8 mouse cellular contexts compared by ENCODE assay signal in the genomic region with DNA sequence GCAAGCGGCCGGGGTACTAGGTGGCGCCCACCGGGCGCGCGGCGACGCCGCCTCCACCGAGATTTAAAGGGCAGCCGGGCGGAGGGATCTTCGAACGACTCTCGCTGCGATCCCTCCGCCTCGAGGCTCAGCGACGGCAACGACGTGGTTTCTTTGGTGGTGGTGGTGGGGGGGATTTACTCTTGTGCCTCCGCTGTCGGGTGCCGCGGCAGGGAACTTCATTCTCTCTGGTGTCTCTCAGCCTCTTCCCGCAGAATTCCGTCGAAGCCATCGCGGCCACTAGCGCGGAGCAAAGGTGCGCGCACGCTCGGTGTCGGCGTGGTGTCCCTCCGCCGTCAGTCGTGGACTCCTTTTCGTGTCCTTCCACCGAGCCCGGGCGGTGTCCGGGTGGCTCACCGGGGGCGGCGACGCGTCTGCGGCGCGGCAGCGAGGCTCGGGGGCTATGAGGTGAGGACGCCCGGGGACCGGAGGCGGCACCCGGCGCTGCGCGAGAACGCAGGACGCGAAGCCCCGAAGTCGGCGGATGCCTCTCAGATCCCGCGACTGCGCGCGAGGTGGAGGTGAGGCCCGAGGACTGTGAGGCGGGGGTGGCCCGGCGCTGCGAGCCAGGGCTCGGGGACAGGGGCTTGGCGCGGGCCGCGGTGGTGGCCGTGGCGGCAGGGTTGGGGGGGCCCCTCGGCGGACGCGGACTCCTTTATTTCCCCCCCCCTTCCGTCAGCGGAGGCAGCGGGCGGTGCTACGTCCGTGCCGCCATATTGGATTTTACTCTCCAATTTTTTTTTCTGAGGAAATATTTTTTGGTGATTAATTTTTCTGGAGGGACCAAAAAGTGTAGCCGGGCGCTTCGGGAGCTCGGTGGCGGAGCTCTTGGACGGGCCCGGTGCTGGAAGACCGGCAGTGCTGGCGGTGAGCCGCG. TPM values are rescaled to one million over a fixed set of nuclear protein-coding genes. Genes with fewer than 3 reads are reported as not detected.
DNase-seq lines count a peak whose midpoint lies in the region; ATAC-seq and TF ChIP-seq lines count a peak whose summit lies in the region.

No protein-coding gene starts in this region.

- H3K27me3 ChIP-seq in forebrain, embryonic 16.5 days (replicated peaks; ENCODE audit: control insufficient read depth, insufficient read depth, low read length), result no peaks in the 10 kb centered on the region
- no peaks in the 10 kb centered on the region for H3K27me3 ChIP-seq in neural tube, embryonic 15.5 days (replicated peaks)

- H3K4me1 ChIP-seq in ES-E14 (ENCODE audit: control insufficient read depth in 2 of 2, insufficient read depth in 2 of 2, low read length in 2 of 2, poor library complexity in 1 of 2), result peaks cover 1 to 4% of the 10 kb centered on the region in 2 experiments; a peak in 1 of 4 replicates
- H3K4me1 ChIP-seq in forebrain, embryonic 16.5 days (replicated peaks; ENCODE audit: control insufficient read depth, insufficient read depth, low read length), result peaks cover 20% of the 10 kb centered on the region
- peaks cover 6% of the 10 kb centered on the region; the same call in 1 of the 2 replicates for H3K4me1 ChIP-seq in lung, adult 2 months (ENCODE audit: control insufficient read depth, insufficient read depth, low read length)
- H3K4me1 ChIP-seq in neural tube, embryonic 15.5 days, result peaks cover 39% of the 10 kb centered on the region

- under 1% methylated on average over 111 of the region's 111 CpGs for WGBS in forebrain, embryonic 16.5 days
- WGBS in lung, adult 2 months, result under 1% methylated on average over 111 of the region's 111 CpGs
- under 1% methylated on average over 107 of the region's 111 CpGs for WGBS in neural tube, embryonic 15.5 days

- peak overlapping the region; percentile 91 for H3K4me2 ChIP-seq in forebrain, embryonic 16.5 days (ENCODE audit: low read length)
- H3K4me2 ChIP-seq in neural tube, embryonic 15.5 days, result peak overlapping the region; percentile 91

- TF ChIP-seq POLR2A in lung, adult 2 months (IDR thresholded peaks at IDR 0.05; ENCODE audit: borderline replicate concordance, extremely low read depth, low read depth, low read length), result peak; percentile 99; the same call in 1 of the 2 replicates

- no peaks in the 10 kb centered on the region for H3K36me3 ChIP-seq in ES-E14 (ENCODE audit: control insufficient read depth, insufficient read depth, low read length, poor library complexity, severe bottlenecking)
- H3K36me3 ChIP-seq in forebrain, embryonic 16.5 days (ENCODE audit: control insufficient read depth, insufficient read depth), result no peaks in the 10 kb centered on the region
- H3K36me3 ChIP-seq in neural tube, embryonic 15.5 days, result no peaks in the 10 kb centered on the region

- H3K9me3 ChIP-seq in ES-E14 (ENCODE audit: control insufficient read depth, insufficient read depth, low read depth, low read length), result no peaks in the 10 kb centered on the region
- H3K9me3 ChIP-seq in forebrain, embryonic 16.5 days (ENCODE audit: control insufficient read depth, low read length), result no peaks in the 10 kb centered on the region
- no peaks in the 10 kb centered on the region for H3K9me3 ChIP-seq in neural tube, embryonic 15.5 days (replicated peaks)

- intact Hi-C loops in heart, postnatal 36 days (cut with DNase I), result loop anchor here (2.0 to 5.0 kb wide), 3 partner anchors 43 to 144 kb away; partner anchors contain the start of genes Chka and Ndufs8

- peak overlapping the region; percentile 74 to 91 for H3K4me3 ChIP-seq in ES-E14 (ENCODE audit: insufficient read depth in 1 of 2, low read depth in 1 of 2, low read length in 2 of 2, poor library complexity in 1 of 2, severe bottlenecking in 1 of 2)
- peak overlapping the region; percentile 92 for H3K4me3 ChIP-seq in forebrain, embryonic 16.5 days (replicated peaks; ENCODE audit: low read length)
- H3K4me3 ChIP-seq in layer of hippocampus, adult 2 months, result peak overlapping the region; percentile 71
- peak overlapping the region; percentile 81 for H3K4me3 ChIP-seq in lung, adult 2 months (replicated peaks; ENCODE audit: extremely low read depth, low read depth, low read length)
- peak overlapping the region; percentile 97 for H3K4me3 ChIP-seq in neural tube, embryonic 15.5 days (replicated peaks)

- ATAC-seq in forebrain, embryonic 16.5 days, result peak; percentile 54
- peak; percentile 70 for ATAC-seq in neural tube, embryonic 15.5 days (ENCODE audit: low FRiP score)

- DNase-seq in ES-E14 (ENCODE audit: low read depth, low spot score), result peak; percentile 70
- DNase-seq in cerebellum, adult 11-12 months, result peak; percentile 85
- peak; percentile 90 to 97 for DNase-seq in heart, postnatal 36 days
- DNase-seq in layer of hippocampus, adult 2 months (ENCODE audit: low spot score in 2 of 2), result peak; percentile 78 to 85
- peak; percentile 92 for DNase-seq in lung, adult 2 months
- peak; percentile 95 for DNase-seq in testis, postnatal 10 days (ENCODE audit: low spot score)

- H3K27ac ChIP-seq in ES-E14 (ENCODE audit: insufficient read depth, low read depth, low read length, poor library complexity, severe bottlenecking), result peak overlapping the region; percentile 99
- H3K27ac ChIP-seq in forebrain, embryonic 16.5 days (ENCODE audit: low read length), result peak overlapping the region; percentile 100
- H3K27ac ChIP-seq in layer of hippocampus, adult 2 months, result peak overlapping the region; percentile 100
- peak overlapping the region; percentile 100 for H3K27ac ChIP-seq in neural tube, embryonic 15.5 days (replicated peaks)

- peak overlapping the region; percentile 97 for H3K9ac ChIP-seq in ES-E14 (ENCODE audit: insufficient read depth, low read depth, low read length, poor library complexity, severe bottlenecking)
- H3K9ac ChIP-seq in forebrain, embryonic 16.5 days (replicated peaks; ENCODE audit: low read depth, low read length), result peak overlapping the region; percentile 100
- H3K9ac ChIP-seq in neural tube, embryonic 15.5 days (replicated peaks), result peak overlapping the region; percentile 100

- in situ Hi-C loops in ES-E14 (cut with MboI; ENCODE audit: low sequenced_read_pairs in 2 of 2, unreplicated experiment in 2 of 2), result no loop called here

- no peak for TF ChIP-seq CTCF in layer of hippocampus, adult 2 months (conservative IDR thresholded peaks at IDR 0.05)
- TF ChIP-seq CTCF in lung, adult 2 months (IDR thresholded peaks at IDR 0.05; ENCODE audit: insufficient read depth, low read length), result no peak

TF ChIP-seq in ES-E14, 5 proteins besides CTCF, POLR2A, EP300 and RAD21:
- TF ChIP-seq ZC3H11A (IDR thresholded peaks at IDR 0.05; ENCODE audit: borderline replicate concordance, low read depth, low read length) (no peak), HCFC1 (IDR thresholded peaks at IDR 0.05; ENCODE audit: borderline replicate concordance, insufficient read depth, low read length) (peak; percentile 63; the same call in 1 of the 2 replicates), ZNF384 (IDR thresholded peaks at IDR 0.05; ENCODE audit: low read depth, low read length) (peak; percentile 51), CHD2 (IDR thresholded peaks at IDR 0.05; ENCODE audit: low read depth, low read length) (peak; percentile 86), MAFK (IDR thresholded peaks at IDR 0.05; ENCODE audit: insufficient read depth, low read depth, low read length) (no peak)

RNA-seq across cellular contexts. Expression of gene Kmt5b, which starts 0.8 kb away (rescaled TPM):
- total RNA-seq in ES-E14 (2012; rRNA removed), result 25.9 and 27.2 TPM in 2 replicates
- 56.7 and 58.5 TPM in 2 replicates for polyA plus RNA-seq in forebrain, embryonic 16.5 days (2015; fragmentation: Nextera tagmentation; extraction: Ambion mirVana)
- 10 to 100 TPM; 31.0 to 34.2 TPM for total RNA-seq in heart, postnatal 36 days (2021)
- total RNA-seq in layer of hippocampus, adult 2 months (2021), result 10 to 100 TPM; 53.9 to 57.7 TPM
- 19.6 and 23.7 TPM in 2 replicates for polyA plus RNA-seq in lung, adult 2 months (2012; rRNA removed)
- 38.3 and 39.5 TPM in 2 replicates for polyA plus RNA-seq in neural tube, embryonic 15.5 days (2015; fragmentation: Nextera tagmentation; extraction: Ambion mirVana)

RNA-seq across cellular contexts. Expression of gene 1810055G02Rik, which starts 59.9 kb away (rescaled TPM):
- total RNA-seq in ES-E14 (2012; rRNA removed), result 31.4 and 39.6 TPM in 2 replicates
- 37.2 and 38.7 TPM in 2 replicates for polyA plus RNA-seq in forebrain, embryonic 16.5 days (2015; fragmentation: Nextera tagmentation; extraction: Ambion mirVana)
- 1 to 10 TPM; 7.3 to 7.5 TPM for total RNA-seq in heart, postnatal 36 days (2021)
- 10 to 100 TPM; 23.3 to 27.2 TPM for total RNA-seq in layer of hippocampus, adult 2 months (2021)
- 36.3 and 41.4 TPM in 2 replicates for polyA plus RNA-seq in lung, adult 2 months (2012; rRNA removed)
- 35.1 and 36.5 TPM in 2 replicates for polyA plus RNA-seq in neural tube, embryonic 15.5 days (2015; fragmentation: Nextera tagmentation; extraction: Ambion mirVana)

Comparison
In these comparisons a context has a peak if more than half of its experiments do, and no peak if none do; other contexts are left out.
1. Peak in every context shown above with its lines: DNase-seq, ATAC-seq, H3K4me3 ChIP-seq and H3K27ac ChIP-seq.